In genomic region chr8:84725246-84725940, GRCm38 (mm10) we compare ENCODE assay signal across 8 mouse cellular contexts. TPM values are rescaled to one million over a fixed set of nuclear protein-coding genes. Genes with fewer than 3 reads are reported as not detected.
DNase-seq lines count a peak whose midpoint lies in the region; ATAC-seq and TF ChIP-seq lines count a peak whose summit lies in the region.

No protein-coding gene starts in this region.

- 50% methylated on average over 10 of the region's 10 CpGs for WGBS in heart, embryonic 10.5 days
- 46% methylated on average over 10 of the region's 10 CpGs for WGBS in bone marrow, adult 2 months
- 44% methylated on average over 10 of the region's 10 CpGs for WGBS in heart, postnatal 0 days
- WGBS in macrophage (ENCODE audit: missing documents) = 51% methylated on average over 9 of the region's 10 CpGs

- H3K27me3 ChIP-seq in heart, embryonic 10.5 days (ENCODE audit: insufficient read depth, poor library complexity, severe bottlenecking) = peaks cover 70% of the 10 kb centered on the region
- no peaks in the 10 kb centered on the region for H3K27me3 ChIP-seq in heart, postnatal 0 days (ENCODE audit: control insufficient read depth, insufficient read depth, low read length)

- 0 out of 2 replicates have a peak, but pooled peaks have one; percentile 33 for TF ChIP-seq EP300 in heart, postnatal 0 days (IDR thresholded peaks at IDR 0.05; ENCODE audit: low read depth)

- 0 out of 2 replicates have a peak overlapping the region, but pooled peaks have one; percentile 7 for H3K4me3 ChIP-seq in heart, embryonic 10.5 days
- H3K4me3 ChIP-seq in bone marrow, adult 2 months (replicated peaks; ENCODE audit: control insufficient read depth, low read depth, low read length) = no peak overlapping the region
- no peak overlapping the region for H3K4me3 ChIP-seq in heart, postnatal 0 days (ENCODE audit: low read depth, low read length)
- H3K4me3 ChIP-seq in macrophage (ENCODE audit: inconsistent target) = no peak overlapping the region

- H3K27ac ChIP-seq in heart, embryonic 10.5 days = peak overlapping the region; percentile 87
- peak overlapping the region; percentile 87 for H3K27ac ChIP-seq in bone marrow, adult 2 months (ENCODE audit: control insufficient read depth, insufficient read depth, low read depth, low read length, poor library complexity)
- peak overlapping the region; percentile 62 for H3K27ac ChIP-seq in heart, postnatal 0 days (ENCODE audit: low read depth)
- H3K27ac ChIP-seq in macrophage = peak overlapping the region; percentile 40

- peaks cover 80% of the 10 kb centered on the region for H3K4me1 ChIP-seq in heart, embryonic 10.5 days
- peaks cover 21% of the 10 kb centered on the region for H3K4me1 ChIP-seq in bone marrow, adult 2 months (ENCODE audit: control insufficient read depth, insufficient read depth, low read length)
- H3K4me1 ChIP-seq in heart, postnatal 0 days (ENCODE audit: control insufficient read depth, insufficient read depth) = peaks cover 47% of the 10 kb centered on the region

- no peaks in the 10 kb centered on the region for H3K79me2 ChIP-seq in macrophage (ENCODE audit: inconsistent target)

- no peak for DNase-seq in heart, embryonic 10.5 days (ENCODE audit: low spot score)
- no peak for DNase-seq in heart, postnatal 36 days
- no peak for DNase-seq in heart, postnatal 0 days (ENCODE audit: low spot score)
- no peak for DNase-seq in gastrocnemius, adult 8-10 months (ENCODE audit: low spot score in 2 of 2)
- no peak for DNase-seq in kidney, postnatal 4 days
- no peak for DNase-seq in frontal cortex, postnatal 10 days (ENCODE audit: low spot score in 2 of 2)

- H3K36me3 ChIP-seq in heart, embryonic 10.5 days = no peaks in the 10 kb centered on the region
- H3K36me3 ChIP-seq in heart, postnatal 0 days (replicated peaks; ENCODE audit: control insufficient read depth, insufficient read depth, low read length) = peaks cover 23% of the 10 kb centered on the region
- H3K36me3 ChIP-seq in macrophage (ENCODE audit: inconsistent target) = no peaks in the 10 kb centered on the region

- no peak overlapping the region for H3K4me2 ChIP-seq in heart, postnatal 0 days (ENCODE audit: low read depth, low read length)

- TF ChIP-seq CTCF in bone marrow, adult 2 months (IDR thresholded peaks at IDR 0.05; ENCODE audit: control insufficient read depth, insufficient read depth, low read length) = no peak
- no peak for TF ChIP-seq CTCF in heart, postnatal 0 days (IDR thresholded peaks at IDR 0.05; ENCODE audit: low read depth)

- no peaks in the 10 kb centered on the region for H3K9me3 ChIP-seq in heart, embryonic 10.5 days
- H3K9me3 ChIP-seq in heart, postnatal 0 days (replicated peaks; ENCODE audit: control insufficient read depth, low read length) = no peaks in the 10 kb centered on the region

- no peak for ATAC-seq in heart, postnatal 0 days (ENCODE audit: insufficient read depth, low read depth)

- H3K9ac ChIP-seq in heart, postnatal 0 days (replicated peaks; ENCODE audit: low read depth, low read length) = no peak overlapping the region

- intact Hi-C loops in heart, postnatal 36 days (cut with DNase I) = loop anchor here (1.0 kb wide), 1 partner anchor 16 kb away; no protein-coding TSS in a partner anchor

- no peak for TF ChIP-seq POLR2A in bone marrow, adult 2 months (IDR thresholded peaks at IDR 0.05; ENCODE audit: borderline replicate concordance, control insufficient read depth, low read depth, low read length)

RNA-seq across cellular contexts. Expression of gene G430095P16Rik, which starts 2.6 kb away (rescaled TPM):
- 2.1 and 3.2 TPM in 2 replicates for polyA plus RNA-seq in heart, embryonic 10.5 days (2016; fragmentation: Nextera tagmentation; extraction: Ambion mirVana)
- total RNA-seq in heart, postnatal 36 days (2021) = under 1 TPM in 1 of 2 experiments, not detected in 1; 0.44 TPM
- polyA plus RNA-seq in bone marrow, adult 2 months (2011; ENCODE audit: insufficient read depth, insufficient read length, low replicate concordance, missing spikeins) = 12.0 and 27.2 TPM in 2 replicates
- 1.0 TPM in 1 of 2 replicates, not detected in the other for total RNA-seq in heart, postnatal 0 days (2014; rRNA removed; ENCODE audit: low replicate concordance)
- 3.0 and 3.1 TPM in 2 replicates for polyA plus RNA-seq in heart, postnatal 0 days (2015; fragmentation: Nextera tagmentation; extraction: Ambion mirVana)
- not detected for total RNA-seq in macrophage (2018; cell fraction: chromatin; rRNA removed)
- total RNA-seq in macrophage (2018; cell fraction: cytosol; rRNA removed) = under 1 TPM in 5 of 26 experiments, not detected in 21; 0.18 to 0.66 (median 0.31) TPM
- not detected for total RNA-seq in macrophage (2018; cell fraction: nucleus; rRNA removed)
- polyA plus RNA-seq in macrophage (2018) = not detected in 3 replicates
- under 1 TPM in 3 of 4 experiments, not detected in 1; 0.43 to 0.56 (median 0.48) TPM for total RNA-seq in gastrocnemius, adult 8-10 months (2022)

RNA-seq across cellular contexts. Expression of gene Lyl1, which starts 24.1 kb away (rescaled TPM):
- polyA plus RNA-seq in heart, embryonic 10.5 days (2016; fragmentation: Nextera tagmentation; extraction: Ambion mirVana) = 18.5 and 19.3 TPM in 2 replicates
- total RNA-seq in heart, postnatal 36 days (2021) = 1 to 10 TPM; 5.4 to 5.7 TPM
- 59.2 and 125 TPM in 2 replicates for polyA plus RNA-seq in bone marrow, adult 2 months (2011; ENCODE audit: insufficient read depth, insufficient read length, low replicate concordance, missing spikeins)
- 4.4 and 4.8 TPM in 2 replicates for total RNA-seq in heart, postnatal 0 days (2014; rRNA removed; ENCODE audit: low replicate concordance)
- 8.7 and 9.8 TPM in 2 replicates for polyA plus RNA-seq in heart, postnatal 0 days (2015; fragmentation: Nextera tagmentation; extraction: Ambion mirVana)
- 100 to 1,000 TPM in 11 of 26 experiments, 10 to 100 TPM in 13, 1 to 10 TPM in 2; 2.3 to 178 (median 69.7) TPM for total RNA-seq in macrophage (2018; cell fraction: chromatin; rRNA removed)
- 10 to 100 TPM in 25 of 26 experiments, 1 to 10 TPM in 1; 6.6 to 88.0 (median 59.5) TPM for total RNA-seq in macrophage (2018; cell fraction: cytosol; rRNA removed)
- total RNA-seq in macrophage (2018; cell fraction: nucleus; rRNA removed) = 100 to 1,000 TPM in 11 of 26 experiments, 10 to 100 TPM in 14, 1 to 10 TPM in 1; 8.1 to 193 (median 91.8) TPM
- 38.2 to 65.7 TPM (median 48.7 TPM) in 3 replicates for polyA plus RNA-seq in macrophage (2018)
- 1 to 10 TPM in 1 of 4 experiments, under 1 TPM in 3; 0.51 to 1.8 (median 0.57) TPM for total RNA-seq in gastrocnemius, adult 8-10 months (2022)

RNA-seq across cellular contexts. Expression of gene Nacc1, which starts 37.7 kb away (rescaled TPM):
- polyA plus RNA-seq in heart, embryonic 10.5 days (2016; fragmentation: Nextera tagmentation; extraction: Ambion mirVana) = 22.2 and 25.0 TPM in 2 replicates
- 10 to 100 TPM; 27.3 to 30.1 TPM for total RNA-seq in heart, postnatal 36 days (2021)
- 14.6 and 26.2 TPM in 2 replicates for polyA plus RNA-seq in bone marrow, adult 2 months (2011; ENCODE audit: insufficient read depth, insufficient read length, low replicate concordance, missing spikeins)
- total RNA-seq in heart, postnatal 0 days (2014; rRNA removed; ENCODE audit: low replicate concordance) = 68.0 and 83.6 TPM in 2 replicates
- polyA plus RNA-seq in heart, postnatal 0 days (2015; fragmentation: Nextera tagmentation; extraction: Ambion mirVana) = 6.2 and 6.9 TPM in 2 replicates
- total RNA-seq in macrophage (2018; cell fraction: chromatin; rRNA removed) = 10 to 100 TPM; 29.2 to 67.2 (median 42.0) TPM
- 10 to 100 TPM; 49.3 to 73.4 (median 60.7) TPM for total RNA-seq in macrophage (2018; cell fraction: cytosol; rRNA removed)
- total RNA-seq in macrophage (2018; cell fraction: nucleus; rRNA removed) = 10 to 100 TPM; 42.8 to 95.1 (median 62.2) TPM
- 42.2 to 61.4 TPM (median 49.6 TPM) in 3 replicates for polyA plus RNA-seq in macrophage (2018)
- 10 to 100 TPM; 17.6 to 26.4 (median 20.7) TPM for total RNA-seq in gastrocnemius, adult 8-10 months (2022)

RNA-seq across cellular contexts. Expression of gene Trmt1, which starts 39.3 kb away (rescaled TPM):
- 59.8 and 64.6 TPM in 2 replicates for polyA plus RNA-seq in heart, embryonic 10.5 days (2016; fragmentation: Nextera tagmentation; extraction: Ambion mirVana)
- total RNA-seq in heart, postnatal 36 days (2021) = 10 to 100 TPM; 36.1 to 39.2 TPM
- polyA plus RNA-seq in bone marrow, adult 2 months (2011; ENCODE audit: insufficient read depth, insufficient read length, low replicate concordance, missing spikeins) = 78.9 and 134 TPM in 2 replicates
- 98.3 and 116 TPM in 2 replicates for total RNA-seq in heart, postnatal 0 days (2014; rRNA removed; ENCODE audit: low replicate concordance)
- polyA plus RNA-seq in heart, postnatal 0 days (2015; fragmentation: Nextera tagmentation; extraction: Ambion mirVana) = 28.4 and 29.5 TPM in 2 replicates
- total RNA-seq in macrophage (2018; cell fraction: chromatin; rRNA removed) = 100 to 1,000 TPM; 145 to 258 (median 188) TPM
- 10 to 100 TPM; 23.1 to 41.2 (median 31.8) TPM for total RNA-seq in macrophage (2018; cell fraction: cytosol; rRNA removed)
- total RNA-seq in macrophage (2018; cell fraction: nucleus; rRNA removed) = 100 to 1,000 TPM in 18 of 26 experiments, 10 to 100 TPM in 8; 58.4 to 242 (median 112) TPM
- polyA plus RNA-seq in macrophage (2018) = 24.6 to 51.1 TPM (median 43.5 TPM) in 3 replicates
- total RNA-seq in gastrocnemius, adult 8-10 months (2022) = 10 to 100 TPM; 44.9 to 73.7 (median 53.5) TPM
